Mouse (Mus musculus) limb, embryonic 11.5 days (tissue): Measurements from ENCODE around the gene Gm8127. TPM values are rescaled to one million over a fixed set of nuclear protein-coding genes. Genes with fewer than 3 reads are reported as not detected.
"Not testable (repeated sequence)": the region's sequence is repeated elsewhere in the genome, so short reads cannot be mapped to it uniquely, and the experiment has no call there.

Experiments used
- ATAC-seq: fragments of 200-750 bp; cut with Nextera tagmentation; 2 replicates; pipeline ENCODE4 v1.8.0; 2017; ENCODE audit warnings: low read depth; ENCODE audit not compliant: insufficient number of reproducible peaks, low FRiP score, low TSS enrichment
- DNase-seq: peaks from one replicate; pipeline ENCODE4 v3.0.0-alpha.2; 2015; ENCODE audit warnings: low spot score
- H3K27ac ChIP-seq: fragments of 300-500 bp; sonication (generic); replicated peaks from 2 replicates; pipeline ENCODE4 v1.5.1; 2014; ENCODE audit warnings: low read depth, mild to moderate bottlenecking, low read length
- H3K27me3 ChIP-seq: fragments of 300-500 bp; sonication (generic); 2 replicates; pipeline ENCODE4 v1.6.1; 2014; ENCODE audit warnings: mild to moderate bottlenecking, low read length, mixed read lengths; ENCODE audit not compliant: control insufficient read depth, insufficient read depth
- H3K36me3 ChIP-seq: fragments of 300-500 bp; sonication (generic); 2 replicates; pipeline ENCODE4 v1.6.1; 2014; ENCODE audit warnings: mild to moderate bottlenecking, low read length, moderate library complexity, mixed read lengths; ENCODE audit not compliant: control insufficient read depth, insufficient read depth
- H3K4me1 ChIP-seq: fragments of 300-500 bp; sonication (generic); 2 replicates; pipeline ENCODE4 v1.6.1; 2014; ENCODE audit warnings: low read length, mixed read lengths; ENCODE audit not compliant: control insufficient read depth, insufficient read depth
- H3K4me2 ChIP-seq: fragments of 300-500 bp; sonication (generic); 2 replicates; pipeline ENCODE4 v1.6.1; 2014; ENCODE audit warnings: low read depth, mild to moderate bottlenecking, moderate library complexity; ENCODE audit not compliant: severe bottlenecking
- H3K4me3 ChIP-seq: fragments of 300-500 bp; sonication (generic); 2 replicates; pipeline ENCODE4 v1.5.1; 2014; ENCODE audit warnings: low read depth, low read length
- H3K9ac ChIP-seq: fragments of 300-500 bp; sonication (generic); 2 replicates; pipeline ENCODE4 v1.6.1; 2014; ENCODE audit warnings: mild to moderate bottlenecking, low read length
- H3K9me3 ChIP-seq: fragments of 300-500 bp; sonication (generic); 2 replicates; pipeline ENCODE4 v1.6.1; 2016; ENCODE audit warnings: low read length; ENCODE audit not compliant: control insufficient read depth
- WGBS: fragments of 180-500 bp; shearing (Covaris S2); extraction: QIAGEN DNeasy Blood & Tissue Kit; methylation state at CpG from one replicate; pipeline ENCODE4 v1.1.7; 2014; 5-methylcytosine and 5-hydroxymethylcytosine counted together
- polyA plus RNA-seq: library from polyadenylated mRNA; unstranded; fragments of >200 nt; fragmentation: Nextera tagmentation; extraction: Ambion mirVana; gene quantifications from 2 replicates; pipeline ENCODE4 v1.2.1, GENCODE M21; 2014

The Gm8127 gene
- polyA plus RNA-seq, 1 experiment from 2014 or later: not detected

GRCm38 (mm10) chr14:43274986-43275511, 18.6 kb downstream of the Gm8127 start, which contains the start of gene Gm9732:
TSS of gene Gm9732 (plus strand) at chr14:43275036.
- H3K27me3 ChIP-seq, ATAC-seq, H3K27ac ChIP-seq, H3K4me2 ChIP-seq, DNase-seq, H3K4me3 ChIP-seq, H3K9ac ChIP-seq, H3K36me3 ChIP-seq, H3K4me1 ChIP-seq, H3K9me3 ChIP-seq: not testable (repeated sequence)
- WGBS: 88% methylated on average over 8 of the region's 8 CpGs

DNA sequence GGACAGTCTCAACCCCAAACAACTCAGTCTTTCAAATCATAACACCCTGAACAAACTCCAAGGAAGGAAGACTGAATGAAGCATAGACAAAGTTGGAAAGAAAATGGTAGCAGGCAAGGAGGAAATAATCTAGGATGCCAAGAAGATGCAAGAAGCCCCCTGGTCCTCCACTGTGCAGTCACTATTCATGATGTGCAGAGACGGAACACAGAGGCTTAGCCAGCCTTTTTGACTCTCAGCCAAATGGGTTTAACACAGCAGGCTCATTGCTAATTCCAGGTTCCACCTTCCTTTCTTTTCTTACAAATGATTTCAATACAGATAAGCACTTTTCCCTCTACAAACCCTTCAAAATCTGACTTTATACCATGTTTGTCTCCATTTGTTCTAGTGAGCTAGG, 20.5 kb downstream of the Gm8127 start:
- not testable (repeated sequence) for H3K4me3 ChIP-seq, H3K27ac ChIP-seq, H3K4me1 ChIP-seq, H3K27me3 ChIP-seq, ATAC-seq, H3K36me3 ChIP-seq, H3K9ac ChIP-seq, H3K9me3 ChIP-seq, H3K4me2 ChIP-seq, DNase-seq
- WGBS: 82% methylated on average over 1 of the region's 1 CpGs

DNA sequence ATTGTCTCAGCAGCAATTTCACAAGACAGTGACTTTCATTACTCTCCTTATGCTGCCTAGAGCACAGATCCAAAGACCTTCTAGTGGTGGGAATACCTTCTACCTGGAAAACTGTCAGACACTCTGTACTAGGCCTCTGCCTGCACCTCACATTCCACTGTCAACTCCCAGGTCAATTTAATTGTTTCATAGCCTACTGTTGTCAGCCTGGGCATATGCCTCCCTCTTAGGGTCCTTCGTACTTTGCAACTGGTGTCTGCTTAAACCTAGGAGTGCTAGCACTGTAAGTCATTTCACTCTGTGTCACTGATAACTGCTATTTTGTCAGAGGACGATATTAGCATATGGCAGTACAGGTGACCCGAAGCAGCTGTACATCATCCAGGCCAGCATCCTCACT, 24.4 kb downstream of the Gm8127 start:
- not testable (repeated sequence) for H3K36me3 ChIP-seq, DNase-seq, H3K27ac ChIP-seq, H3K4me3 ChIP-seq, H3K9ac ChIP-seq, ATAC-seq, H3K4me1 ChIP-seq, H3K4me2 ChIP-seq, H3K9me3 ChIP-seq, H3K27me3 ChIP-seq
- WGBS: 83% methylated on average over 3 of the region's 3 CpGs

GRCm38 (mm10) chr14:43268521-43269084, 25.0 kb downstream of the Gm8127 start:
- WGBS: 51% methylated on average over 2 of the region's 2 CpGs
- H3K4me3 ChIP-seq, H3K4me2 ChIP-seq, H3K36me3 ChIP-seq, H3K9me3 ChIP-seq, ATAC-seq, H3K9ac ChIP-seq, H3K4me1 ChIP-seq, DNase-seq, H3K27ac ChIP-seq, H3K27me3 ChIP-seq: not testable (repeated sequence)

DNA sequence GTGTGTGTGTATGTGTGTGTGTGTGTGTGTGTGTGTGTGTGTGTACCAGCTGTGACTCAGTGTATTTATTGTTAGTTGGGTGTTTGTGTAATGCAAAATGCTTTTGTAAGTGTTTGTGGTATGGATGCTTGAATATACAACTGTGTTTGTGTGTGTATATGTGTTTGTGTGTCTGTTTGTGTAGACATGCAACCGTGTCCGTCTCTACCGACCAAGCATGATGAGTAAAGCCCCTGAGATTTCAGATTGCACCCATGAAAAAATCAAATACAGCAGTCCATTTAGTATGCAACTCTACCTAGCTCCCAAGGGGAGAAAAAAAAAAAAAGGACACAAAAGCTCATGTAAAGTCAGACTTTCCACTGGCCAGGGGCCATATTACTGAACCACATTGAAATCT, 30.2 kb downstream of the Gm8127 start:
- not testable (repeated sequence) for H3K27me3 ChIP-seq, H3K4me2 ChIP-seq, DNase-seq, ATAC-seq, H3K4me1 ChIP-seq, H3K9ac ChIP-seq, H3K9me3 ChIP-seq, H3K27ac ChIP-seq, H3K36me3 ChIP-seq, H3K4me3 ChIP-seq
- WGBS: 85% methylated on average over 3 of the region's 3 CpGs

DNA sequence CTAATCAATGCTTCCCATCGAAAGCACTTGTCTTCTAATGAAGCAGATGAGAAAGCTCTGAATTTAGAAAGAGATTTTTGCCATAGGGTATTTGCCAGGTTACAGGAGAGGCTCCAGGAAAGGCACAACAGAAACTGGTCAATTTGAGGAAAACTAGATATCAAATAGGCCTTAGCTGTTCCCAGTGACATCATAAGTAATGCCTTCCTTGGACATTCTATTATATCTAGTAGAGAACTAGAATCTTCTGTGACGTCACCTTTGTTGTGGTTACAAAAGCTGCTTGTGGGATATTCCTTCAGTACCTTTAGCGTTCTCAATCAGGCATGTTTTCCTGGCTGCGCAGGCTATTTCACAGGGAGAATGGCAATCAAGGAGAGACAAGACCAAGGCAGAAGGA, 35.3 kb downstream of the Gm8127 start, which contains the start of gene Gm8126:
TSS of gene Gm8126 (plus strand) at position 301 of the 400 bp plus-strand sequence.
- 92% methylated on average over 2 of the region's 4 CpGs for WGBS
- ATAC-seq, H3K4me3 ChIP-seq, DNase-seq, H3K27ac ChIP-seq, H3K9ac ChIP-seq, H3K4me2 ChIP-seq, H3K36me3 ChIP-seq, H3K9me3 ChIP-seq, H3K4me1 ChIP-seq, H3K27me3 ChIP-seq: not testable (repeated sequence)

GRCm38 (mm10) chr14:43256511-43256910, 37.1 kb downstream of the Gm8127 start:
- not testable (repeated sequence) for H3K9me3 ChIP-seq, DNase-seq, H3K27me3 ChIP-seq, H3K36me3 ChIP-seq, ATAC-seq, H3K27ac ChIP-seq, H3K9ac ChIP-seq, H3K4me2 ChIP-seq, H3K4me1 ChIP-seq, H3K4me3 ChIP-seq
- WGBS: 82% methylated on average over 1 of the region's 1 CpGs

DNA sequence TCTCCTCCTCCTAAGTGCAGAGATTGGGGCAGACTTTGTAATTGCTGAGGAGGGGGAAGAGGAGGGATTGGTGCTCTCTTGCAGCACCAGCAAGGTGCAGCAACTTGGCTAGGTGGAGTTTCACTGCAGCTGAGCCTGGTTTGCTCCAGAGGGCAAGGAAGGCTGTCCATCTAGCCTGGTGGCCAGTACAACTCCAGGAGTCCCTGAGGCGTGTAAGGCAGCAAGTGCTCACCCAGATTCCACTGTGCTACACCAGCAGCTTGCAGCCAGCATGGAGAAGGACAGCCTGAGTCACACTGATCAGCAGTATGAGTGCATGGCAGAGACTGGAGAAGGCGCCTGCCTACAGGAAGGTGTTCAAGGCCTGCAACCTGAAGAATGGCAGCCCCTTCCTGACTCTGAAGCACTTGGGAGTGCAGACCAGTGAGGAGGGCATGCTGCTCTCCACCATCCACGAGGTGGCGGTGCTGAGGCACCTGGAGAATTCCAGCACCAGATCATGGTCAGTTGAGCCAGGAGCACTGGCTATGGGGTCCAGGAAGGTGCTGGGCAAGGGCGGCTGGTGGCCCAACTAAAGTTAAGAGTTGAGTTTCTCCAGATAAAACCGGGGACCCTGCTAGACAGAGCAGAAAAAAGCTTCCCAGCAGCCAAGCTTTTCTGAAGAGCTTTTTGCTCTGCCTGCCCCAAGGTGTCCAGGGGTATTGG, 42.9 kb downstream of the Gm8127 start:
- not testable (repeated sequence) for H3K27ac ChIP-seq, H3K9me3 ChIP-seq, H3K4me1 ChIP-seq, H3K36me3 ChIP-seq, H3K27me3 ChIP-seq, H3K4me2 ChIP-seq, DNase-seq, ATAC-seq, H3K4me3 ChIP-seq, H3K9ac ChIP-seq
- WGBS: 25% methylated on average over 5 of the region's 6 CpGs
